Mouse (Mus musculus): ENCODE measurements around the gene Gna12. TPM values are rescaled to one million over a fixed set of nuclear protein-coding genes. Genes with fewer than 3 reads are reported as not detected.
A peak's percentile ranks its signal among the peaks of the same experiment; 100 is the strongest.

Gna12 gene
- polyA plus RNA-seq, 1 experiment from 2014 or later = 65.0 TPM

DNA sequence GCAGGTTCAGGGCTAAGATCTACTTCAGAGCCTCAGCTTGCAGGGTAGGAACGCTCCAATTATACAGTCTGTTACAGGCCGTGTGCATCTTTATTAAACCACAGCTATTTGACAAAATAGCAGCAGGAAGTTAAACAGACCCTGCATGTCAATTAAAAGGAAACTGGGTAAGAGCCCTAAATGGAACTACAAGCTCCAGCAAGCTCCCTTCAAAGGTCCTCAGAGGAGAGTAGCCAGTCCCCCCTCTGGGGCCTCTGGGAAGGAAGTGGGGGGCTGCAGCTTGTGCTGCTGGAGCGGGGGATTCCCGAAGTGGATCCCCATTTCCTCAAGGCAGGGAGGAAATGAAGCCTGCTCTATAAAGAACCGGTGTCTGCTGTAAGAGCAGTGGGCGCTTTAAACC is 58.6 kb downstream of the Gna12 start:
- no peak for ATAC-seq (ENCODE audit: insufficient read depth, low FRiP score, low TSS enrichment)
- Histone ChIP-seq H3K4me2 (ENCODE audit: low read depth) (no peak overlapping the region), H3K4me1 (ENCODE audit: control insufficient read depth, insufficient read depth, low read length) (peaks cover 22% of the 10 kb centered on the region), H3K4me3 (ENCODE audit: low read depth, low read length) (no peak overlapping the region), H3K27me3 (ENCODE audit: control insufficient read depth, insufficient read depth, low read length) (no peaks in the 10 kb centered on the region), H3K27ac (ENCODE audit: low read depth, low read length) (0 out of 2 replicates have a peak overlapping the region, but pooled peaks have one; percentile 9), H3K9ac (ENCODE audit: low read length) (no peak overlapping the region), H3K9me3 (ENCODE audit: control insufficient read depth, low read length) (no peaks in the 10 kb centered on the region), H3K36me3 (ENCODE audit: control insufficient read depth, insufficient read depth, low read length) (no peaks in the 10 kb centered on the region)
- WGBS = 68% methylated on average over 6 of the region's 6 CpGs
- no peak for DNase-seq (ENCODE audit: low spot score)

- Histone ChIP-seq H3K4me1 (ENCODE audit: control insufficient read depth, insufficient read depth, low read length) (peaks cover 22% of the 10 kb centered on the region), H3K27ac (ENCODE audit: low read depth, low read length) (peak overlapping the region; percentile 84), H3K36me3 (ENCODE audit: control insufficient read depth, insufficient read depth, low read length) (no peaks in the 10 kb centered on the region; the same call in 1 of the 2 replicates), H3K9me3 (ENCODE audit: control insufficient read depth, low read length) (no peaks in the 10 kb centered on the region), H3K4me2 (ENCODE audit: low read depth) (no peak overlapping the region), H3K9ac (ENCODE audit: low read length) (no peak overlapping the region), H3K4me3 (ENCODE audit: low read depth, low read length) (no peak overlapping the region), H3K27me3 (ENCODE audit: control insufficient read depth, insufficient read depth, low read length) (no peaks in the 10 kb centered on the region)
- ATAC-seq (ENCODE audit: insufficient read depth, low FRiP score, low TSS enrichment) (no peak), DNase-seq (ENCODE audit: low spot score) (no peak)
- 86% methylated on average over 5 of the region's 5 CpGs for WGBS
These were observed 61.9 kb downstream of the Gna12 start for GRCm38 (mm10) chr5:140768333-140768732.

GRCm38 (mm10) chr5:140767704-140768141 is 62.5 kb downstream of the Gna12 start:
- H3K27me3 ChIP-seq (ENCODE audit: control insufficient read depth, insufficient read depth, low read length) = no peaks in the 10 kb centered on the region
- no peaks in the 10 kb centered on the region for H3K9me3 ChIP-seq (ENCODE audit: control insufficient read depth, low read length)
- peak overlapping the region; percentile 51 for H3K9ac ChIP-seq (ENCODE audit: low read length)
- peaks cover 22% of the 10 kb centered on the region for H3K4me1 ChIP-seq (ENCODE audit: control insufficient read depth, insufficient read depth, low read length)
- 21% methylated on average over 9 of the region's 9 CpGs for WGBS
- H3K4me3 ChIP-seq (ENCODE audit: low read depth, low read length) = no peak overlapping the region
- H3K4me2 ChIP-seq (ENCODE audit: low read depth) = 0 out of 2 replicates have a peak overlapping the region, but pooled peaks have one; percentile 1
- ATAC-seq (ENCODE audit: insufficient read depth, low FRiP score, low TSS enrichment) = peak; percentile 60
- DNase-seq (ENCODE audit: low spot score) = peak; percentile 70
- H3K27ac ChIP-seq (ENCODE audit: low read depth, low read length) = peak overlapping the region; percentile 84
- H3K36me3 ChIP-seq (ENCODE audit: control insufficient read depth, insufficient read depth, low read length) = no peaks in the 10 kb centered on the region; the same call in 1 of the 2 replicates

DNA sequence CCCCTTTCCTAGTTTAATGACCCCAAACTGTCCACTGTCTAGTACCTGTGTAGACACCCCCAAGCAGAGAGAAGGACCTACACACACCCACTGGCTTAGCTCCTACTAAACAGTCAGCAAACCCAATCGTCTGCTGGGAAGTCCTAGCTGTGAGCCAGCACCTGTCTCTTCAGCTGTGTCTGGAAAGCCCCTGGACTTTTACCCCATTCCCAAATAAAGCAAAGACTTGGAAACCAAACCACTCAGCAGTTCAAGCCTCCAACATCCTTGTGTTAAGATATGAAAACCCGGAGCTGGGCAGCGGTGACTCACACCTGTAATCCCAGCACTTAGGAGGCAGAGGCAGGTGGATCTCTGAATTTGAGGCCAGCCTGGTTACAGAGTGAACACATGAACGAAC is 63.7 kb downstream of the Gna12 start:
- peaks cover 20% of the 10 kb centered on the region for H3K4me1 ChIP-seq (ENCODE audit: control insufficient read depth, insufficient read depth, low read length)
- no peak overlapping the region for H3K9ac ChIP-seq (ENCODE audit: low read length)
- ATAC-seq (ENCODE audit: insufficient read depth, low FRiP score, low TSS enrichment) (no peak), DNase-seq (ENCODE audit: low spot score) (no peak)
- no peaks in the 10 kb centered on the region for H3K27me3 ChIP-seq (ENCODE audit: control insufficient read depth, insufficient read depth, low read length)
- no peak overlapping the region for H3K4me3 ChIP-seq (ENCODE audit: low read depth, low read length)
- H3K9me3 ChIP-seq (ENCODE audit: control insufficient read depth, low read length) = no peaks in the 10 kb centered on the region
- H3K36me3 ChIP-seq (ENCODE audit: control insufficient read depth, insufficient read depth, low read length) = no peaks in the 10 kb centered on the region; the same call in 1 of the 2 replicates
- 91% methylated on average over 4 of the region's 4 CpGs for WGBS
- no peak overlapping the region for H3K4me2 ChIP-seq (ENCODE audit: low read depth)
- no peak overlapping the region for H3K27ac ChIP-seq (ENCODE audit: low read depth, low read length)

- no peak overlapping the region for H3K9ac ChIP-seq (ENCODE audit: low read length)
- WGBS = 71% methylated on average over 6 of the region's 6 CpGs
- no peak overlapping the region for H3K27ac ChIP-seq (ENCODE audit: low read depth, low read length)
- no peaks in the 10 kb centered on the region for H3K27me3 ChIP-seq (ENCODE audit: control insufficient read depth, insufficient read depth, low read length)
- no peak for DNase-seq (ENCODE audit: low spot score)
- H3K4me2 ChIP-seq (ENCODE audit: low read depth) = no peak overlapping the region
- peaks cover under 1% of the 10 kb centered on the region for H3K36me3 ChIP-seq (ENCODE audit: control insufficient read depth, insufficient read depth, low read length)
- H3K4me1 ChIP-seq (ENCODE audit: control insufficient read depth, insufficient read depth, low read length) = peaks cover 18% of the 10 kb centered on the region
- H3K4me3 ChIP-seq (ENCODE audit: low read depth, low read length) = no peak overlapping the region
- ATAC-seq (ENCODE audit: insufficient read depth, low FRiP score, low TSS enrichment) = no peak
- no peaks in the 10 kb centered on the region for H3K9me3 ChIP-seq (ENCODE audit: control insufficient read depth, low read length)
These were observed 65.2 kb downstream of the Gna12 start for GRCm38 (mm10) chr5:140764921-140765613.

DNA sequence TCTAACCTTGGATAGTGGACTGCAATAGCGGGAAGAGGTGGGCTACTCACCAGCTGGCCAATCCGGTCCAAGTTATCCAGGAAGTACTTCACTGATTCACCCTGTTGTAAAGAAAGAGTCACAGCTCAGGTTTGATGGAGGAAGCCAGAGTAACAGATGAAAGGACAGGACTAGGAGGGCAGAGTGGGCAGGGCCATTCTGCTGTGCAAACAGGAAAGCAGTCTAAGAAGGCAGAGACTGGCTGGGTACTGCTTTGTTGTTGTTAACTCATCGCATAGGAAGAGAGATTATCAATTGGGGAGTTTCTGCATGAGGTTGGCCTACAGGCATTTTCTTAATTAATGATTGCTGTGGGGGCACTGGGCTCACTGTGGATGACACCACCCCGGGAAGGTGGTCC is 67.7 kb downstream of the Gna12 start:
- 91% methylated on average over 4 of the region's 4 CpGs for WGBS
- Histone ChIP-seq H3K4me1 (ENCODE audit: control insufficient read depth, insufficient read depth, low read length) (0 out of 2 replicates have a peak, but pooled peaks cover under 1% of the 10 kb centered on the region), H3K4me3 (ENCODE audit: low read depth, low read length) (no peak overlapping the region), H3K9ac (ENCODE audit: low read length) (no peak overlapping the region), H3K27ac (ENCODE audit: low read depth, low read length) (no peak overlapping the region), H3K27me3 (ENCODE audit: control insufficient read depth, insufficient read depth, low read length) (no peaks in the 10 kb centered on the region), H3K36me3 (ENCODE audit: control insufficient read depth, insufficient read depth, low read length) (peaks cover 11% of the 10 kb centered on the region), H3K4me2 (ENCODE audit: low read depth) (no peak overlapping the region), H3K9me3 (ENCODE audit: control insufficient read depth, low read length) (no peaks in the 10 kb centered on the region)
- ATAC-seq (ENCODE audit: insufficient read depth, low FRiP score, low TSS enrichment) = no peak
- DNase-seq (ENCODE audit: low spot score) = no peak

- Histone ChIP-seq H3K27ac (ENCODE audit: low read depth, low read length) (no peak overlapping the region), H3K36me3 (ENCODE audit: control insufficient read depth, insufficient read depth, low read length) (peaks cover 11% of the 10 kb centered on the region), H3K27me3 (ENCODE audit: control insufficient read depth, insufficient read depth, low read length) (no peaks in the 10 kb centered on the region), H3K9ac (ENCODE audit: low read length) (no peak overlapping the region), H3K9me3 (ENCODE audit: control insufficient read depth, low read length) (no peaks in the 10 kb centered on the region), H3K4me1 (ENCODE audit: control insufficient read depth, insufficient read depth, low read length) (no peaks in the 10 kb centered on the region), H3K4me2 (ENCODE audit: low read depth) (no peak overlapping the region), H3K4me3 (ENCODE audit: low read depth, low read length) (no peak overlapping the region)
- no peak for ATAC-seq (ENCODE audit: insufficient read depth, low FRiP score, low TSS enrichment)
- WGBS = 87% methylated on average over 8 of the region's 8 CpGs
- DNase-seq (ENCODE audit: low spot score) = no peak
These were observed 71.4 kb downstream of the Gna12 start for GRCm38 (mm10) chr5:140758864-140759263.

DNA sequence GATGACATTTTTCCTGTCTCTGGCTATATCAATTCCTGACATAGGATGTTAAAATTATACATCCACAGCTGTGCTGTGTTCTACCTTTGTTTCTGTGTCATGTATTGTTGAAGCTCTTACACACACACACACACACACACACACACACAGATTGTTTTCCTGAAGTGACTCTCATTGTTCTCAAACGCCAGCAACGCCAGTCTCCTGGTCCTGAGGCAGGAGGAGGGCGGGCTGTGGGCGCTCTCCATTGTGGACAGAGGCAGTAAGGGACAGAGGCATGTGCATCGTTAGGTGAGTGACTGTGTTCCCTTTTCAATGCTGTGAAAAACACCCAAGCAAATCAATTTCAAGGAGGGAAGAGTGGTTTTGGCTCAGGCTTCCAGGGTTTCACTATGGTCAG is 77.0 kb downstream of the Gna12 start:
- Histone ChIP-seq H3K9me3 (ENCODE audit: control insufficient read depth, low read length) (peaks cover 4% of the 10 kb centered on the region), H3K4me1 (ENCODE audit: control insufficient read depth, insufficient read depth, low read length) (no peaks in the 10 kb centered on the region), H3K36me3 (ENCODE audit: control insufficient read depth, insufficient read depth, low read length) (no peaks in the 10 kb centered on the region), H3K4me2 (ENCODE audit: low read depth) (no peak overlapping the region), H3K4me3 (ENCODE audit: low read depth, low read length) (no peak overlapping the region), H3K27me3 (ENCODE audit: control insufficient read depth, insufficient read depth, low read length) (no peaks in the 10 kb centered on the region), H3K9ac (ENCODE audit: low read length) (no peak overlapping the region), H3K27ac (ENCODE audit: low read depth, low read length) (no peak overlapping the region)
- DNase-seq (ENCODE audit: low spot score) (no peak), ATAC-seq (ENCODE audit: insufficient read depth, low FRiP score, low TSS enrichment) (no peak)
- 74% methylated on average over 5 of the region's 5 CpGs for WGBS

GRCm38 (mm10) chr5:140752639-140753038 is 77.6 kb downstream of the Gna12 start:
- Histone ChIP-seq H3K4me3 (ENCODE audit: low read depth, low read length) (no peak overlapping the region), H3K4me1 (ENCODE audit: control insufficient read depth, insufficient read depth, low read length) (no peaks in the 10 kb centered on the region), H3K27me3 (ENCODE audit: control insufficient read depth, insufficient read depth, low read length) (no peaks in the 10 kb centered on the region), H3K9ac (ENCODE audit: low read length) (no peak overlapping the region), H3K9me3 (ENCODE audit: control insufficient read depth, low read length) (peaks cover 4% of the 10 kb centered on the region), H3K4me2 (ENCODE audit: low read depth) (no peak overlapping the region), H3K36me3 (ENCODE audit: control insufficient read depth, insufficient read depth, low read length) (no peaks in the 10 kb centered on the region), H3K27ac (ENCODE audit: low read depth, low read length) (no peak overlapping the region)
- 93% methylated on average over 3 of the region's 3 CpGs for WGBS
- DNase-seq (ENCODE audit: low spot score) = no peak
- no peak for ATAC-seq (ENCODE audit: insufficient read depth, low FRiP score, low TSS enrichment)

Measured in neural tube, embryonic 11.5 days (tissue).